Mouse (Mus musculus) CH12.LX (cell line): Measurements from ENCODE around the gene Pdlim3. TPM values are rescaled to one million over a fixed set of nuclear protein-coding genes. Genes with fewer than 3 reads are reported as not detected.
A peak's percentile ranks its signal among the peaks of the same experiment; 100 is the strongest.

Experiments
- DNase-seq: peaks from one replicate; pipeline ENCODE4 v3.0.0-alpha.2; 2013; ENCODE audit errors: extremely low read depth
- H3K27ac ChIP-seq: 2 replicates; pipeline ENCODE4 v1.5.1; 2012; ENCODE audit warnings: low read depth, mild to moderate bottlenecking, control low read depth, moderate library complexity; ENCODE audit not compliant: insufficient read depth
- H3K27me3 ChIP-seq: replicated peaks from 2 replicates; pipeline ENCODE3; 2012; ENCODE audit warnings: inconsistent platforms
- H3K36me3 ChIP-seq, 2 experiments: replicated peaks in 1 of 2; 2 replicates each; pipeline versions ENCODE3 to v1.6.1; 2012; ENCODE audit warnings: inconsistent platforms in 1 of 2, low read length in 1 of 2, mild to moderate bottlenecking in 1 of 2, mixed read lengths in 1 of 2, moderate library complexity in 1 of 2; ENCODE audit not compliant: control insufficient read depth in 1 of 2, insufficient read depth in 1 of 2
- H3K4me1 ChIP-seq, 2 experiments: 2 replicates each; pipeline ENCODE4 v1.6.1; 2012; ENCODE audit warnings: inconsistent platforms in 1 of 2, moderate library complexity in 1 of 2; ENCODE audit not compliant: insufficient read depth in 2 of 2, control insufficient read depth in 1 of 2
- H3K4me2 ChIP-seq: 2 replicates; pipeline ENCODE4 v1.6.1; 2012; ENCODE audit warnings: low read depth, mild to moderate bottlenecking, control low read depth; ENCODE audit not compliant: poor library complexity, insufficient read depth, severe bottlenecking
- H3K4me3 ChIP-seq, 3 experiments: fragments of 150-350 bp in 1 of 3; sonication (generic) in 1 of 3; replicated peaks in 1 of 3; 2 replicates each; pipeline versions ENCODE3 to v1.5.1; 2011 to 2012; ENCODE audit warnings: low read depth in 2 of 3, low read length in 2 of 3, mild to moderate bottlenecking in 2 of 3, moderate library complexity in 2 of 3, control low read depth in 1 of 3, improper control_type of control experiment in 1 of 3, inconsistent platforms in 1 of 3, mixed read lengths in 1 of 3; ENCODE audit not compliant: poor library complexity in 1 of 3
- H3K79me2 ChIP-seq: replicated peaks from 2 replicates; pipeline ENCODE4 v1.6.1; 2012; ENCODE audit warnings: mild to moderate bottlenecking, moderate library complexity; ENCODE audit not compliant: control insufficient read depth, poor library complexity, insufficient read depth, severe bottlenecking; ENCODE audit errors: extremely low read depth
- H3K9ac ChIP-seq: 2 replicates; pipeline ENCODE4 v1.6.1; 2012; ENCODE audit warnings: low read depth, mild to moderate bottlenecking, control low read depth, moderate library complexity; ENCODE audit not compliant: insufficient read depth
- H3K9me3 ChIP-seq: replicated peaks from 2 replicates; pipeline ENCODE3; 2012; ENCODE audit warnings: low read length, inconsistent platforms, mixed read lengths
- BHLHE40 ChIP-seq: IDR thresholded peaks from 2 replicates; pipeline ENCODE4 v1.6.1; 2011; ENCODE audit warnings: mild to moderate bottlenecking, low read depth, low read length, improper control_type of control experiment
- CTCF ChIP-seq, 2 experiments: IDR thresholded peaks in 1 of 2; conservative IDR thresholded peaks in 1 of 2; 2 replicates each; pipeline ENCODE4 v1.5.1; 2011 to 2012; ENCODE audit warnings: low read depth in 2 of 2, low read length in 2 of 2, improper control_type of control experiment in 1 of 2, inconsistent platforms in 1 of 2, mild to moderate bottlenecking in 1 of 2, moderate library complexity in 1 of 2
- E2F4 ChIP-seq: IDR thresholded peaks from 2 replicates; pipeline ENCODE4 v1.6.1; 2011; ENCODE audit warnings: low read depth, low read length, improper control_type of control experiment; ENCODE audit not compliant: insufficient replicate concordance
- ELF1 ChIP-seq: IDR thresholded peaks from 2 replicates; pipeline ENCODE4 v1.6.1; 2014; ENCODE audit warnings: low read depth, mild to moderate bottlenecking, inconsistent platforms, low read length, improper control_type of control experiment
- EP300 ChIP-seq: IDR thresholded peaks from 2 replicates; pipeline ENCODE4 v1.6.1; 2011; ENCODE audit warnings: low read length, improper control_type of control experiment
- IRF4 ChIP-seq: IDR thresholded peaks from 2 replicates; pipeline ENCODE4 v1.6.1; 2014; ENCODE audit warnings: low read depth, mild to moderate bottlenecking, inconsistent platforms, low read length, improper control_type of control experiment
- JUND ChIP-seq: conservative IDR thresholded peaks from 2 replicates; pipeline ENCODE4 v1.6.1; 2011; ENCODE audit warnings: low read depth, low read length, improper control_type of control experiment
- MEF2A ChIP-seq: IDR thresholded peaks from 2 replicates; pipeline ENCODE4 v1.6.1; 2014; ENCODE audit warnings: low read depth, mild to moderate bottlenecking, inconsistent platforms, low read length, improper control_type of control experiment, borderline replicate concordance
- MYC ChIP-seq: IDR thresholded peaks from 2 replicates; pipeline ENCODE4 v1.6.1; 2011; ENCODE audit warnings: low read depth, mild to moderate bottlenecking, improper control_type of control experiment, low read length
- NELFE ChIP-seq: IDR thresholded peaks from 2 replicates; pipeline ENCODE4 v1.6.1; 2011; ENCODE audit warnings: low read depth, low read length, improper control_type of control experiment
- NRF1 ChIP-seq: IDR thresholded peaks from 2 replicates; pipeline ENCODE4 v1.6.1; 2014; ENCODE audit warnings: low read depth, mild to moderate bottlenecking, inconsistent platforms, low read length, improper control_type of control experiment, moderate library complexity
- PAX5 ChIP-seq: IDR thresholded peaks from 2 replicates; pipeline ENCODE4 v1.6.1; 2012; ENCODE audit warnings: low read length, inconsistent platforms, mixed read lengths
- POLR2AphosphoS2 ChIP-seq: IDR thresholded peaks from 2 replicates; pipeline ENCODE4 v1.6.1; 2011; ENCODE audit warnings: low read depth, low read length, improper control_type of control experiment
- RCOR1 ChIP-seq: conservative IDR thresholded peaks from 2 replicates; pipeline ENCODE4 v1.6.1; 2012; ENCODE audit warnings: low read depth, mild to moderate bottlenecking, inconsistent platforms, low read length, improper control_type of control experiment
- SIN3A ChIP-seq: IDR thresholded peaks from 2 replicates; pipeline ENCODE4 v1.6.1; 2012; ENCODE audit warnings: low read length, improper control_type of control experiment, inconsistent platforms
- SMC3 ChIP-seq: IDR thresholded peaks from 2 replicates; pipeline ENCODE4 v1.6.1; 2011; ENCODE audit warnings: low read depth, low read length, improper control_type of control experiment
- TCF12 ChIP-seq: IDR thresholded peaks from 2 replicates; pipeline ENCODE4 v1.6.1; 2014; ENCODE audit warnings: low read depth, mild to moderate bottlenecking, inconsistent platforms, low read length, improper control_type of control experiment
- ZC3H11A ChIP-seq: IDR thresholded peaks from 2 replicates; pipeline ENCODE4 v1.6.1; 2012; ENCODE audit warnings: low read depth, mild to moderate bottlenecking, inconsistent platforms, low read length, improper control_type of control experiment
- ZMIZ1 ChIP-seq: IDR thresholded peaks from 2 replicates; pipeline ENCODE4 v1.6.1; 2012; ENCODE audit warnings: low read depth, mild to moderate bottlenecking, inconsistent platforms, low read length, improper control_type of control experiment
- dilution Hi-C: fragments of 300-500 bp; cut with MboI; formaldehyde crosslinking; loops from 2 replicates; pipeline ENCODE4 v1.14.3; 2020; ENCODE audit warnings: low sequenced_read_pairs; ENCODE audit not compliant: extremely low pct_unique_long_range_greater_than_20kb, extremely low pct_ligation_motif_present
- in situ Hi-C: fragments of 300-500 bp; cut with MboI; formaldehyde crosslinking; loops from 3 replicates; pipeline ENCODE4 v1.14.3; 2019; ENCODE audit warnings: low sequenced_read_pairs, low pct_ligation_motif_present, low pct_unique_long_range_greater_than_20kb, mixed read lengths
- polyA plus RNA-seq: library from polyadenylated mRNA; unstranded; fragments of >175 nt; gene quantifications from 2 replicates; pipeline ENCODE4 v1.2.1, GENCODE M21; 2012; ENCODE audit warnings: low read depth; ENCODE audit not compliant: insufficient read length
- total RNA-seq, 2 experiments: library from RNA; depleted of rRNA; stranded (reverse); fragments of 300-350 nt in 1 of 2; fragments of >200 nt in 1 of 2; gene quantifications; 2 replicates each; pipeline ENCODE4 v1.2.3; 2012 to 2014

The Pdlim3 gene
- total and polyA plus RNA-seq, 3 experiments, result 0.15 TPM; not detected in 2

DNA sequence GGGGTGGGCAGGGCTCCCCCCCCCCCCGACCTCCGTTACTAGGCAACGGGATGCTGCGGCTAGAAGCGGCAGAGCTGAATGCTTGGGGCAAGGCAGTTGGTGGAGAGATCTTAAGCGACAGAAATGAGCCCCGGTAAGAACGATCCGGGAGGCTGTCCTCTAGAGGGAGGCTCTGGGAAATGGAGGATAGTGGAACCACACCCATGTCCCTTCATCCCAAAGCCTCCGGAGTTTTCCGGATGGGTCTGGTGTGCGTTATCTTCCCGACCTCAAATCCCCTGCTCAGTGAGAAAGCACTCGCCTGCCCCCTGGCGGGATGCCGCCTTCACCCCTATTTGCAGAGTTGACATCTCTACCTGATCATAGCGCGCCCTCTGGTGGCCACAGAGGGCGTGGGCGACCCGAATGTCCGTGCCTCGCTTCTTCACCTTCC is 49.3 kb downstream of the Pdlim3 start, which contains the start of gene Ccdc110:
Gene Ccdc110, plus strand, starts transcription at position 38 of the 433 bp plus-strand sequence.
- in situ Hi-C loops, result loop anchor here (5.0 to 10.0 kb wide), 2 partner anchors 117 to 480 kb away; no protein-coding TSS in a partner anchor

GRCm38 (mm10) chr8:45936986-45937385 is 51.7 kb downstream of the Pdlim3 start:
- Histone ChIP-seq H3K9ac (no peak overlapping the region), H3K79me2 (no peaks in the 10 kb centered on the region), H3K36me3 (no peaks in the 10 kb centered on the region), H3K9me3 (no peaks in the 10 kb centered on the region), H3K27me3 (no peaks in the 10 kb centered on the region), H3K4me3 (no peak overlapping the region), H3K27ac (no peak overlapping the region), H3K4me2 (no peak overlapping the region), H3K4me1 (peaks cover 0 to 5% of the 10 kb centered on the region in 2 experiments; a peak in 2 of 4 replicates)
- in situ Hi-C loops, result loop anchor here (10.0 kb wide), 1 partner anchor 482 kb away; no protein-coding TSS in a partner anchor
- DNase-seq, result no peak
- dilution Hi-C loops, result no loop called here
- TF ChIP-seq POLR2AphosphoS2 (no peak), E2F4 (no peak)

More for the DNA sequence above, 49.3 kb downstream of the Pdlim3 start, which contains the start of gene Ccdc110:
- H3K9me3 ChIP-seq, result peaks cover 2% of the 10 kb centered on the region
- H3K9ac ChIP-seq, result no peak within 1 kb of the TSS
- no peak within 1 kb of the TSS for H3K4me3 ChIP-seq
- no peaks in the 10 kb centered on the region for H3K79me2 ChIP-seq
- H3K36me3 ChIP-seq, result no peaks in the 10 kb centered on the region
- peak; percentile 88 for DNase-seq
- H3K27ac ChIP-seq, result no peak within 1 kb of the TSS
- no peaks in the 10 kb centered on the region for H3K27me3 ChIP-seq
- dilution Hi-C loops, result no loop called here
- H3K4me2 ChIP-seq, result peak within 1 kb of the TSS; percentile 84
- H3K4me1 ChIP-seq, result peaks cover 0 to 5% of the 10 kb centered on the region in 2 experiments; a peak in 2 of 4 replicates
- TF ChIP-seq BHLHE40 (no peak), PAX5 (no peak), EP300 (no peak), NELFE (peak; percentile 93; the same call in 1 of the 2 replicates), ZMIZ1 (no peak), JUND (no peak), CTCF (conservative IDR thresholded peaks at IDR 0.05 in 1 of 2, IDR thresholded peaks at IDR 0.05 in 1 of 2; ENCODE audit: low read depth in 2 of 2, low read length in 2 of 2) (peak; percentile 96 to 100), NRF1 (0 out of 2 replicates have a peak, but pooled peaks have one; percentile 31), ZC3H11A (peak; percentile 99), RCOR1 (no peak; the same call in 1 of the 2 replicates), IRF4 (peak; percentile 54), SIN3A (0 out of 2 replicates have a peak, but pooled peaks have one; percentile 42), TCF12 (0 out of 2 replicates have a peak, but pooled peaks have one; percentile 23), SMC3 (peak; percentile 100), MEF2A (peak; percentile 43; the same call in 1 of the 2 replicates), MYC (no peak), ELF1 (no peak)
